Mouse (Mus musculus): ENCODE results near the gene N4bp2l2.

Gene N4bp2l2

GRCm38 (mm10) chr5:150641440-150641839 is 24.5 kb downstream of the N4bp2l2 start:
- DNase-seq = no peak

- DNase-seq = no peak
These were observed 36.3 kb downstream of the N4bp2l2 start for GRCm38 (mm10) chr5:150629692-150630091.

GRCm38 (mm10) chr5:150629272-150629671 is 36.7 kb downstream of the N4bp2l2 start:
- no peak for DNase-seq

- no peak for DNase-seq
These were observed 40.5 kb downstream of the N4bp2l2 start for GRCm38 (mm10) chr5:150625528-150625927.

- no peak for DNase-seq
These were observed 43.2 kb downstream of the N4bp2l2 start for GRCm38 (mm10) chr5:150622792-150623191.

- no peak for DNase-seq
These were observed 44.4 kb downstream of the N4bp2l2 start for GRCm38 (mm10) chr5:150621592-150621991.

- DNase-seq = no peak
These were observed 45.3 kb downstream of the N4bp2l2 start for GRCm38 (mm10) chr5:150620588-150621135.

GRCm38 (mm10) chr5:150618599-150619355 is 47.2 kb downstream of the N4bp2l2 start:
- no peak for DNase-seq

GRCm38 (mm10) chr5:150616731-150617130 is 49.3 kb downstream of the N4bp2l2 start:
- no peak for DNase-seq

GRCm38 (mm10) chr5:150616216-150616615 is 49.8 kb downstream of the N4bp2l2 start:
- no peak for DNase-seq

- DNase-seq = no peak
These were observed 51.9 kb downstream of the N4bp2l2 start for GRCm38 (mm10) chr5:150614054-150614453.

GRCm38 (mm10) chr5:150611697-150612096 is 54.3 kb downstream of the N4bp2l2 start:
- peak; percentile 75 for DNase-seq

GRCm38 (mm10) chr5:150611136-150611535 is 54.8 kb downstream of the N4bp2l2 start:
- no peak for DNase-seq

GRCm38 (mm10) chr5:150607631-150608030 is 58.4 kb downstream of the N4bp2l2 start:
- DNase-seq = no peak

GRCm38 (mm10) chr5:150606131-150606530 is 59.9 kb downstream of the N4bp2l2 start:
- DNase-seq = no peak

- no peak for DNase-seq
These were observed 64.3 kb downstream of the N4bp2l2 start for GRCm38 (mm10) chr5:150601441-150602230.

- DNase-seq = peak; percentile 63
These were observed 65.2 kb downstream of the N4bp2l2 start for GRCm38 (mm10) chr5:150600554-150601440.

GRCm38 (mm10) chr5:150599301-150600294 is 66.4 kb downstream of the N4bp2l2 start:
- DNase-seq = peak; percentile 19

GRCm38 (mm10) chr5:150598202-150599119 is 67.5 kb downstream of the N4bp2l2 start:
- DNase-seq = peak; percentile 41

GRCm38 (mm10) chr5:150597088-150597487 is 68.9 kb downstream of the N4bp2l2 start, which contains the start of gene N4bp2l1:
N4bp2l1 (minus strand) TSS chr5:150597188.
- no peak for DNase-seq

All from thymus, postnatal 14 days (tissue).